Mouse (Mus musculus): ENCODE measurements around the gene Tnpo2. TPM values are rescaled to one million over a fixed set of nuclear protein-coding genes. Genes with fewer than 3 reads are reported as not detected.

Tnpo2 gene
- polyA plus RNA-seq, 1 experiment from 2014 or later = 15.4 TPM

- 69% methylated on average over 14 of the region's 14 CpGs for WGBS
- Histone ChIP-seq H3K36me3 (ENCODE audit: control insufficient read depth, insufficient read depth, low read length) (peaks cover 22% of the 10 kb centered on the region), H3K9ac (ENCODE audit: low read length) (0 out of 2 replicates have a peak overlapping the region, but pooled peaks have one; percentile 13)
These were observed 7.4 kb upstream of the Tnpo2 start for GRCm38 (mm10) chr8:85029271-85029670.

GRCm38 (mm10) chr8:85032622-85033311 is 3.9 kb upstream of the Tnpo2 start:
- no peaks in the 10 kb centered on the region; the same call in 1 of the 2 replicates for H3K4me1 ChIP-seq (replicated peaks; ENCODE audit: control insufficient read depth, insufficient read depth)
- no peak overlapping the region for H3K4me2 ChIP-seq (replicated peaks; ENCODE audit: low read depth)
- no peaks in the 10 kb centered on the region for H3K27me3 ChIP-seq (ENCODE audit: control insufficient read depth, insufficient read depth, low read length)
- peak; percentile 40 for TF ChIP-seq EP300 (optimal IDR thresholded peaks at IDR 0.05)
- no peak for TF ChIP-seq CTCF (IDR thresholded peaks at IDR 0.05; ENCODE audit: low read depth)
- ATAC-seq (ENCODE audit: low FRiP score, low TSS enrichment) (no peak), DNase-seq (ENCODE audit: low spot score) (no peak)
- peaks cover 22% of the 10 kb centered on the region for H3K36me3 ChIP-seq (ENCODE audit: control insufficient read depth, insufficient read depth, low read length)
- H3K27ac ChIP-seq (replicated peaks) = peak overlapping the region; percentile 40; the same call in 1 of the 2 replicates
- no peak overlapping the region for H3K4me3 ChIP-seq (ENCODE audit: low read depth, low read length)
- H3K9me3 ChIP-seq (ENCODE audit: control insufficient read depth, low read length) = no peaks in the 10 kb centered on the region
- WGBS = 63% methylated on average over 4 of the region's 4 CpGs
- no peak overlapping the region for H3K9ac ChIP-seq (ENCODE audit: low read length)

More at GRCm38 (mm10) chr8:85029271-85029670, 7.4 kb upstream of the Tnpo2 start:
- DNase-seq (ENCODE audit: low spot score) = peak; percentile 47
- ATAC-seq (ENCODE audit: low FRiP score, low TSS enrichment) = no peak
- peaks cover 3% of the 10 kb centered on the region; the same call in 1 of the 2 replicates for H3K4me1 ChIP-seq (replicated peaks; ENCODE audit: control insufficient read depth, insufficient read depth)
- TF ChIP-seq CTCF (IDR thresholded peaks at IDR 0.05; ENCODE audit: low read depth) = no peak
- TF ChIP-seq EP300 (optimal IDR thresholded peaks at IDR 0.05) = no peak
- no peak overlapping the region for H3K4me3 ChIP-seq (ENCODE audit: low read depth, low read length)
- H3K4me2 ChIP-seq (replicated peaks; ENCODE audit: low read depth) = peak overlapping the region; percentile 91; the same call in 1 of the 2 replicates
- H3K27me3 ChIP-seq (ENCODE audit: control insufficient read depth, insufficient read depth, low read length) = no peaks in the 10 kb centered on the region
- H3K9me3 ChIP-seq (ENCODE audit: control insufficient read depth, low read length) = no peaks in the 10 kb centered on the region
- no peak overlapping the region; the same call in 1 of the 2 replicates for H3K27ac ChIP-seq (replicated peaks)

- TF ChIP-seq CTCF (IDR thresholded peaks at IDR 0.05; ENCODE audit: low read depth) = no peak
- Histone ChIP-seq H3K4me3 (ENCODE audit: low read depth, low read length) (no peak overlapping the region), H3K4me1 (replicated peaks; ENCODE audit: control insufficient read depth, insufficient read depth) (no peaks in the 10 kb centered on the region; the same call in 1 of the 2 replicates), H3K27me3 (ENCODE audit: control insufficient read depth, insufficient read depth, low read length) (no peaks in the 10 kb centered on the region), H3K9me3 (ENCODE audit: control insufficient read depth, low read length) (no peaks in the 10 kb centered on the region), H3K36me3 (ENCODE audit: control insufficient read depth, insufficient read depth, low read length) (peaks cover 22% of the 10 kb centered on the region), H3K9ac (ENCODE audit: low read length) (no peak overlapping the region), H3K27ac (replicated peaks) (peak overlapping the region; percentile 30; the same call in 1 of the 2 replicates), H3K4me2 (replicated peaks; ENCODE audit: low read depth) (no peak overlapping the region)
- no peak for ATAC-seq (ENCODE audit: low FRiP score, low TSS enrichment)
- DNase-seq (ENCODE audit: low spot score) = no peak
- WGBS = 42% methylated on average over 1 of the region's 1 CpGs
These were observed 2.8 kb upstream of the Tnpo2 start for GRCm38 (mm10) chr8:85033867-85034266.

GRCm38 (mm10) chr8:85034764-85035163 is 2.0 kb upstream of the Tnpo2 start:
- Histone ChIP-seq H3K27ac (replicated peaks) (peak overlapping the region; percentile 90), H3K4me2 (replicated peaks; ENCODE audit: low read depth) (peak overlapping the region; percentile 79), H3K4me3 (ENCODE audit: low read depth, low read length) (peak overlapping the region; percentile 79), H3K9ac (ENCODE audit: low read length) (no peak overlapping the region; the same call in 1 of the 2 replicates), H3K9me3 (ENCODE audit: control insufficient read depth, low read length) (no peaks in the 10 kb centered on the region), H3K36me3 (ENCODE audit: control insufficient read depth, insufficient read depth, low read length) (peaks cover 21% of the 10 kb centered on the region), H3K4me1 (replicated peaks; ENCODE audit: control insufficient read depth, insufficient read depth) (no peaks in the 10 kb centered on the region), H3K27me3 (ENCODE audit: control insufficient read depth, insufficient read depth, low read length) (no peaks in the 10 kb centered on the region)
- TF ChIP-seq EP300 (optimal IDR thresholded peaks at IDR 0.05) = no peak
- TF ChIP-seq CTCF (IDR thresholded peaks at IDR 0.05; ENCODE audit: low read depth) = no peak
- WGBS = 2% methylated on average over 12 of the region's 13 CpGs
- DNase-seq (ENCODE audit: low spot score) (peak; percentile 85), ATAC-seq (ENCODE audit: low FRiP score, low TSS enrichment) (no peak)

- peak overlapping the region; percentile 79 for H3K4me2 ChIP-seq (replicated peaks; ENCODE audit: low read depth)
- DNase-seq (ENCODE audit: low spot score) (no peak), ATAC-seq (ENCODE audit: low FRiP score, low TSS enrichment) (no peak)
- H3K36me3 ChIP-seq (ENCODE audit: control insufficient read depth, insufficient read depth, low read length) = peaks cover 18% of the 10 kb centered on the region
- TF ChIP-seq CTCF (IDR thresholded peaks at IDR 0.05; ENCODE audit: low read depth) = no peak
- TF ChIP-seq EP300 (optimal IDR thresholded peaks at IDR 0.05) = no peak
- H3K27ac ChIP-seq (replicated peaks) = peak overlapping the region; percentile 90
- H3K9ac ChIP-seq (ENCODE audit: low read length) = peak overlapping the region; percentile 61
- H3K27me3 ChIP-seq (ENCODE audit: control insufficient read depth, insufficient read depth, low read length) = no peaks in the 10 kb centered on the region
- H3K9me3 ChIP-seq (ENCODE audit: control insufficient read depth, low read length) = no peaks in the 10 kb centered on the region
- H3K4me3 ChIP-seq (ENCODE audit: low read depth, low read length) = peak overlapping the region; percentile 79
- WGBS = 4% methylated on average over 12 of the region's 12 CpGs
- no peaks in the 10 kb centered on the region for H3K4me1 ChIP-seq (replicated peaks; ENCODE audit: control insufficient read depth, insufficient read depth)
These were observed 1.5 kb upstream of the Tnpo2 start for GRCm38 (mm10) chr8:85035165-85035727.

Measured in stomach, postnatal 0 days (tissue).